Mouse (Mus musculus) central nervous system, embryonic 11.5 days (tissue): Measurements from ENCODE around the gene Hltf. TPM values are rescaled to one million over a fixed set of nuclear protein-coding genes. Genes with fewer than 3 reads are reported as not detected.

Source experiments
- polyA plus RNA-seq: library from polyadenylated mRNA; depleted of rRNA; stranded (reverse); fragments of >200 nt; gene quantifications from 2 replicates; pipeline ENCODE4 v1.2.3, GENCODE M21; 2012; rRNA removed

Hltf gene
- polyA plus RNA-seq: 13.4 and 16.6 TPM in 2 replicates

DNA sequence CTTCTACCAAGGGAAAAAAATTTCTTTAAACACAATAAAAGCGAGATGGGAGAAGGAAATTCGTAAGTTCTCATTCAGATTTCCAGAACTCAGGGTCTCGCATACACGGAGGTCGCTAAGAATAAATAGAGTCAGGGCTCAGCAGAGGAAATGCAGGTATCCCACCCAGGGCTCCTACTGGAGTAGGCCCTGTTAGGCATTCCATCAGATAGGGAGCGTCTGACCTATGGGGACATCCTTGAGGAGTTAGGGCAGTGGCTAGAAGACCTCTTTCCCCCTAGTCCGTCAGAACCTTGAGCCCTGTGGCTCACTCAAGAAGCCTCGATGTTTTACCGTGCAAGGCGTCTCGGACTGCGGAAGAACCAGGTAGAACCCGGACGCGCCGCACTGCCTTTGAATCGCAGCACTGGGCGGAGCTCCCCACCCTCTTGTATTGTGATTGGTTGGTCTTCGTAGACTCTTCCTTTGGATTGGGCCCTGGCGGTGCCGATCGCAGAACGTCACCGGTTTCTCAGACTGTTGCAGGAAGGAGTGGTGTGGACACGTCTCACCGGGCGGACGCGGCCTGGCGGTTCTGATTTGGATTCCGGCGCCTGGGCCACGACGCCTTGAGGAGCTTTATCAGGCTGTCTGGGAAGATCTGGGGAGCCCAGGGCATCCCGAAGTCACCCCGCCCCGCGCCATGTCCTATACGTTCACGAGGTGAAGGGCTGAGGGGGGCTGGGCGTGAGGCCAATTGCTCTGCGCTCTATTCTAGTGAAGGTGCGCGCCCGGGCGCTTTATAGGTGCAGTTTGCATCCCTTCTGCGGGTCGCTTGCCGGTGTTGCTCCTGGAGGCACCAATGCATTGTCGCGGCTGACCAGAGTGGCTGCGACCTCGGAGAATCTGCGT is at the start of gene Hltf:
Gene Hltf (plus strand): TSS at position 506 of the 891 bp plus-strand sequence.

DNA sequence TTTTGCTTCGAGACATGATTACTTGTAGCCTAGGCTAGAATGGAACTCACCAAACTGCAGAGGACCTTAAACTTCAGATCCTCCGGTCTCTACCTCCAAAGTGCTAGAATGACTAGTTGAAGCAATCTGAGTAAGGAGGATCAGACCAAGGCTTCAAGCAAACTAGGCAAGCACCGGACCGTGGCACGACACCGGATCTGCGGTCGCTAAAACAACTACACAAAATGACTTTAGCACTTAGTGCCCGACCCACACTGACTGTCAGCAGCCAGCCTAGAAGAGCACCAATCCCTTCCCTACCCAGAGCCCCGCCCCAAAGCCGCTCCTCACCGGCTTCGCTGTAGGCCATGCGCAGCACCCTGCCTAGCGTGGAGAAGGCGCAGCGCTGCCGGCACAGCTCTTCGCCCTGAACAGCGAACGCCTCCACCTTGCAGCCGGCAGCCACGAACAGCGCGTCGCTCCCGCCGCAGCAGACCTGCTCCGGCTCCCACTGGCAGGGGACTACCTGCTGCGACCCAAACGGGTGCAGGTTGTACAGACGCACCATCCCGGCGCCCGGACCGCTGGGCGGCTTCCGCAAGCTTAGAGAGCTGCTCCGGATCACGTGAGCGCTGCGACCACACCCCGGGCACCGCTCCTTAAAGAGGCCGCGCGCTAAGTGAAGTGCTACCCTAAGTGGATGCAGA is 22.7 kb upstream of the Hltf start, which contains the start of gene Hps3:
Gene Hps3 (minus strand): TSS at position 597 of the 686 bp plus-strand sequence.

DNA sequence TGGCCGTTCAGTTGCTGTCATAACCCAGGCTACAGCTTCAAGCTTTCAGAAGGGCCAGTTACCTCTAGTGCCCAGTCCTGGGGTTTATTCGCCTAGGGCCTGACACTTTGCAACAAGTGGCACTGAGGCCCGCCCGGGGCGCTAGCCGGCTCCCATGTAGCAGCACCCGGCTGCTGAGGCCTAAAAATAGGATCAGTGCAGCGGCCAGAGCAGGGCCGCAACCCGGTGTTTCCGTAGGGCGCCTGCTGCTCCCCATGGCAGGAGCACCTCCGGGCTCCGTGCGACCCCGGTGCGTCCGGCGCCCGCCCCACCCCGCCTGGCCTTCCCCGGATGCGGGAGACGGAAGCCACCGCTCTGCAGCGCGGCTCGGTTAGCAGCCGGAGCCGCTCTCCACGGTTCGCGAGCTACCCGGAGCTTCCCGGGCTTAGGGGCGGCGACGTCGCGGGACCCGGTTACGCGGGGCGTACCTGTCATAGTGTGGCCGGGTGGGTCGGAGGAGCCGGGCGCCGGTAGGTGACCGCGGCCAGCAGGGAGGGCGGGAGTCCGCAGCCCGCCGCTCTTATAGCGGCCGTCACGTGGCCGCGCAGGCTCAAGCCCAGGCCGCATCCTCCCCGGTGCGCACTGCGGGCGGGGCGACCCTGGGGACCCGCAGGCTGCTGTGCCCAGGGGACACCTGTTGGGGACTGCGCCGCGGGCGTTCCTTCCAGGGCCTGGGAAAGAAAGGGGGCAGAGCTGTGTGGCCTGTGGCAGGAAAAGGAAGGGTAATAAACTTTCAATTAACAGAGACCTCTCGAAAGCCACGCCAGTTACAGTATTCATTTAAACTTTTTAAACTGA is 97.1 kb downstream of the Hltf start, which contains the start of gene Gyg:
Gene Gyg (minus strand): TSS at position 787 of the 837 bp plus-strand sequence.

Other genes with a start within 250 kb of the Hltf start
- 3.8 and 5.7 TPM in 2 replicates for gene Cp, start 100.8 kb upstream of the Hltf start, polyA plus RNA-seq
- 10.9 and 14.4 TPM in 2 replicates for gene Hps3, start 22.5 kb upstream of the Hltf start, polyA plus RNA-seq
- gene Gyg, start 97.5 kb downstream of the Hltf start, polyA plus RNA-seq: 18.1 and 39.9 TPM in 2 replicates
- gene Cpa3, start 184.4 kb downstream of the Hltf start, polyA plus RNA-seq: 0.49 and 0.93 TPM in 2 replicates
- 0.04 and 0.08 TPM in 2 replicates for gene Cpb1, start 217.9 kb downstream of the Hltf start, polyA plus RNA-seq